Mouse (Mus musculus) myocyte (in vitro differentiated cells): ENCODE results near the gene Mxd3. TPM values are rescaled to one million over a fixed set of nuclear protein-coding genes. Genes with fewer than 3 reads are reported as not detected.

Experiments used
- H3K27me3 ChIP-seq: one replicate; pipeline ENCODE4 v1.6.1; 2011; ENCODE audit not compliant: control insufficient read depth, insufficient read depth, insufficient read length
- H3K36me3 ChIP-seq: one replicate; pipeline ENCODE4 v1.6.1; 2011; ENCODE audit not compliant: control insufficient read depth, insufficient read depth
- H3K4me2 ChIP-seq: one replicate; pipeline ENCODE4 v1.6.1; 2011; ENCODE audit warnings: low read depth, control low read depth
- H3K4me3 ChIP-seq: one replicate; pipeline ENCODE4 v1.5.1; 2011; ENCODE audit warnings: mild to moderate bottlenecking, control low read depth, moderate library complexity
- H3K79me2 ChIP-seq: one replicate; pipeline ENCODE4 v1.6.1; 2011; ENCODE audit not compliant: control insufficient read depth, insufficient read depth
- H3ac ChIP-seq: one replicate; pipeline ENCODE4 v1.6.1; 2011; ENCODE audit not compliant: control insufficient read depth, insufficient read length
- CEBPB ChIP-seq: IDR thresholded peaks from 2 replicates; pipeline ENCODE4 v1.6.1; 2011; ENCODE audit warnings: mild to moderate bottlenecking, moderate library complexity; ENCODE audit not compliant: poor library complexity, insufficient read depth, severe bottlenecking
- E2F4 ChIP-seq: IDR thresholded peaks from one replicate; pipeline ENCODE4 v1.6.1; 2011; ENCODE audit warnings: mild to moderate bottlenecking, control low read depth, moderate library complexity; ENCODE audit not compliant: insufficient read depth
- MAX ChIP-seq: IDR thresholded peaks from one replicate; pipeline ENCODE4 v1.6.1; 2011; ENCODE audit warnings: low read depth, mild to moderate bottlenecking, control low read depth
- MYOD1 ChIP-seq, 3 experiments: IDR thresholded peaks; one replicate each; pipeline ENCODE4 v1.6.1; 2011; ENCODE audit warnings: control low read depth in 2 of 3, low read depth in 2 of 3, mild to moderate bottlenecking in 2 of 3, moderate library complexity in 1 of 3; ENCODE audit not compliant: insufficient read length in 2 of 3, control insufficient read depth in 1 of 3
- MYOG ChIP-seq, 3 experiments: IDR thresholded peaks; one replicate each; pipeline ENCODE4 v1.6.1; 2011; ENCODE audit warnings: control low read depth in 2 of 3, low read depth in 2 of 3, mild to moderate bottlenecking in 2 of 3; ENCODE audit not compliant: insufficient read length in 2 of 3, control insufficient read depth in 1 of 3, insufficient read depth in 1 of 3
- POLR2A ChIP-seq: IDR thresholded peaks from one replicate; pipeline ENCODE4 v1.6.1; 2011; ENCODE audit warnings: low read depth, mild to moderate bottlenecking, control low read depth, moderate library complexity; ENCODE audit not compliant: insufficient read length
- POLR2AphosphoS2 ChIP-seq: IDR thresholded peaks from one replicate; pipeline ENCODE4 v1.6.1; 2011; ENCODE audit warnings: low read depth, control low read depth; ENCODE audit not compliant: insufficient read length
- REST ChIP-seq: IDR thresholded peaks from one replicate; pipeline ENCODE4 v1.6.1; 2011; ENCODE audit warnings: mild to moderate bottlenecking, control low read depth, moderate library complexity; ENCODE audit not compliant: insufficient read depth, insufficient read length
- SRF ChIP-seq: IDR thresholded peaks from one replicate; pipeline ENCODE4 v1.6.1; 2011; ENCODE audit warnings: low read depth; ENCODE audit not compliant: control insufficient read depth, insufficient read length
- TCF12 ChIP-seq: IDR thresholded peaks from one replicate; pipeline ENCODE4 v1.6.1; 2011; ENCODE audit warnings: mild to moderate bottlenecking, control low read depth; ENCODE audit not compliant: poor library complexity, insufficient read depth, severe bottlenecking
- TCF3 ChIP-seq: IDR thresholded peaks from one replicate; pipeline ENCODE4 v1.6.1; 2011; ENCODE audit warnings: low read depth, control low read depth; ENCODE audit not compliant: insufficient read length
- USF1 ChIP-seq: IDR thresholded peaks from one replicate; pipeline ENCODE4 v1.6.1; 2011; ENCODE audit warnings: low read depth, mild to moderate bottlenecking, control low read depth, moderate library complexity
- polyA plus RNA-seq: library from polyadenylated mRNA; unstranded; fragments of >200 nt; fragmentation: generic; extraction: Trizol; gene quantifications from one replicate; pipeline ENCODE4 v1.2.1, GENCODE M21; 2012; ENCODE audit warnings: missing spikeins

The Mxd3 gene
- polyA plus RNA-seq, 1 experiment, result 17.0 TPM

GRCm38 (mm10) chr13:55328171-55328570, 1.5 kb downstream of the Mxd3 start:
- Histone ChIP-seq H3K36me3 (peaks cover 3% of the 10 kb centered on the region), H3K79me2 (peaks cover 21% of the 10 kb centered on the region), H3K4me3 (peak overlapping the region; percentile 36), H3K4me2 (peak overlapping the region; percentile 69), H3K27me3 (no peaks in the 10 kb centered on the region), H3ac (no peak overlapping the region)
- no peak for TF ChIP-seq MYOG (IDR thresholded peaks at IDR 0.05; ENCODE audit: control insufficient read depth in 1 of 3, insufficient read depth in 1 of 3, insufficient read length in 2 of 3, low read depth in 2 of 3)
- TF ChIP-seq REST, result no peak
- TF ChIP-seq TCF12, result no peak
- no peak for TF ChIP-seq CEBPB
- TF ChIP-seq POLR2AphosphoS2, result no peak
- TF ChIP-seq POLR2A, result no peak
- no peak for TF ChIP-seq TCF3
- TF ChIP-seq SRF, result no peak
- no peak for TF ChIP-seq MAX
- TF ChIP-seq USF1, result no peak
- no peak for TF ChIP-seq E2F4
- no peak for TF ChIP-seq MYOD1 (IDR thresholded peaks at IDR 0.05; ENCODE audit: control insufficient read depth in 1 of 3, insufficient read length in 2 of 3, low read depth in 2 of 3)

- TF ChIP-seq REST (no peak), TCF12 (no peak), CEBPB (no peak), POLR2AphosphoS2 (peak; percentile 43), POLR2A (peak; percentile 17)
- Histone ChIP-seq H3ac (no peak overlapping the region), H3K79me2 (peaks cover 27% of the 10 kb centered on the region), H3K36me3 (peaks cover 3% of the 10 kb centered on the region), H3K4me3 (peak overlapping the region; percentile 36), H3K4me2 (peak overlapping the region; percentile 69), H3K27me3 (no peaks in the 10 kb centered on the region)
These were observed 2.0 kb downstream of the Mxd3 start for GRCm38 (mm10) chr13:55327633-55328032.

- Histone ChIP-seq H3K4me2 (peak overlapping the region; percentile 29), H3K27me3 (no peaks in the 10 kb centered on the region), H3K79me2 (peaks cover 31% of the 10 kb centered on the region), H3ac (no peak overlapping the region), H3K4me3 (no peak overlapping the region), H3K36me3 (peaks cover 3% of the 10 kb centered on the region)
- TF ChIP-seq POLR2AphosphoS2 (peak; percentile 74), CEBPB (no peak)
These were observed 2.5 kb downstream of the Mxd3 start for GRCm38 (mm10) chr13:55327169-55327568.

GRCm38 (mm10) chr13:55325596-55325995, 4.0 kb downstream of the Mxd3 start:
- Histone ChIP-seq H3K27me3 (no peaks in the 10 kb centered on the region), H3K4me3 (no peak overlapping the region), H3K36me3 (peaks cover 3% of the 10 kb centered on the region), H3K79me2 (peaks cover 46% of the 10 kb centered on the region), H3ac (no peak overlapping the region), H3K4me2 (no peak overlapping the region)
- no peak for TF ChIP-seq MYOG (IDR thresholded peaks at IDR 0.05; ENCODE audit: control insufficient read depth in 1 of 3, insufficient read depth in 1 of 3, insufficient read length in 2 of 3, low read depth in 2 of 3)
- peak; percentile 12 for TF ChIP-seq POLR2A
- no peak for TF ChIP-seq E2F4
- TF ChIP-seq CEBPB, result no peak
- no peak for TF ChIP-seq MAX
- TF ChIP-seq POLR2AphosphoS2, result peak; percentile 51
- TF ChIP-seq SRF, result no peak
- no peak for TF ChIP-seq TCF12
- no peak for TF ChIP-seq MYOD1 (IDR thresholded peaks at IDR 0.05; ENCODE audit: control insufficient read depth in 1 of 3, insufficient read length in 2 of 3, low read depth in 2 of 3)
- TF ChIP-seq REST, result no peak
- no peak for TF ChIP-seq USF1
- TF ChIP-seq TCF3, result no peak

- peak overlapping the region; percentile 91 for H3K4me2 ChIP-seq
- H3K79me2 ChIP-seq, result peaks cover 44% of the 10 kb centered on the region
- peak overlapping the region; percentile 86 for H3ac ChIP-seq
- TF ChIP-seq MYOD1 (IDR thresholded peaks at IDR 0.05; ENCODE audit: control insufficient read depth in 1 of 3, insufficient read length in 2 of 3, low read depth in 2 of 3), result no peak
- no peak for TF ChIP-seq SRF
- TF ChIP-seq MYOG (IDR thresholded peaks at IDR 0.05; ENCODE audit: control insufficient read depth in 1 of 3, insufficient read depth in 1 of 3, insufficient read length in 2 of 3, low read depth in 2 of 3), result no peak
- no peak for TF ChIP-seq REST
- TF ChIP-seq TCF12, result no peak
- TF ChIP-seq TCF3, result no peak
- no peak for TF ChIP-seq POLR2AphosphoS2
- no peak for TF ChIP-seq POLR2A
- no peak for TF ChIP-seq USF1
- no peak for TF ChIP-seq MAX
- TF ChIP-seq CEBPB, result no peak
- TF ChIP-seq E2F4, result no peak
- H3K4me3 ChIP-seq, result peak overlapping the region; percentile 91
- H3K27me3 ChIP-seq, result no peaks in the 10 kb centered on the region
- H3K36me3 ChIP-seq, result peaks cover 8% of the 10 kb centered on the region
These were observed 7.3 kb downstream of the Mxd3 start for GRCm38 (mm10) chr13:55322130-55322825.
